ENCODE assay signal across 19 mouse cellular contexts in the genomic region with DNA sequence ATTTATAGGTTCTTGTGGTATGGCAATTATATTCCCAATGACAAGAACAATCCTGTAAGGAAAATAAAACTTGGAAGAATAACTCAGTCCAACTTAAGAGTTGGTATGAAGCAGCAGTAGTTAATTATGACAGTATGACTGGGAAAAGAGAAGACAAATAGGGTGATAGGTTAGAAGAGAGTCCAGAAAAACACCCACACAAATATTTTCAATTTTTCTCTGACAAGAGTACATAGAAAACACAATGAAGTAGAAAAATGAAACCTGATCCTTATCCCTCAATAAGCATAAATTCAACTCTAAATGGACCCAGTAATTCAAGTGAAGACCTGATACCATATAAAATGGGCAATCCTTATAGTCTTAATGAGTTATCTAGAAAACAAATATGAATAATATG.
DNase-seq lines count a peak whose midpoint lies in the region.
"Had no signal": no experiment of that assay in that cellular context is flagged by ENCODE, and none has a peak within 500 bp of the region (broad histone marks: within the 10 kb centered on the region; RNA-seq: fewer than 3 reads in every experiment).

No protein-coding gene starts in this region.

- DNase-seq in 3T3-L1 (ENCODE audit: low read depth, low spot score) (peak; percentile 54), adipocyte (ENCODE audit: low spot score) (peak; percentile 35)
- peak; percentile 57 for DNase-seq in Muller cell, postnatal 12 days (ENCODE audit: inconsistent ontology term)
- no peak for DNase-seq in left cerebral cortex, adult 11 months (ENCODE audit: low spot score)
- DNase-seq in thymus, postnatal 14 days = no peak
- DNase-seq in frontal cortex, adult 2 months (ENCODE audit: extremely low spot score in 1 of 2, low spot score in 1 of 2) = no peak
- DNase-seq: adrenal gland, adult 2 months; adrenal gland, adult 8-10 months; adrenal gland, postnatal 10 days; adrenal gland, postnatal 14 days; adrenal gland, postnatal 25 days; adrenal gland, postnatal 36 days; B cell, adult 2 months; cerebellum, adult 11 months; cerebellum, adult 11-12 months; cerebellum, adult 18-20 months; cerebellum, adult 2 months; cerebellum, adult 8-10 months; cerebellum, adult 9-10 months had no signal

Comparison
In these comparisons a context has a peak if more than half of its experiments do, and no peak if none do; other contexts are left out.
1. DNase-seq: peak in 3T3-L1 (single experiment), Muller cell, postnatal 12 days (single experiment) and adipocyte (single experiment); none in left cerebral cortex, adult 11 months (single experiment), thymus, postnatal 14 days (single experiment) and frontal cortex, adult 2 months (0 of 2).